Mouse (Mus musculus): Measurements from ENCODE around the gene Plekhm1.
A peak's percentile ranks its signal among the peaks of the same experiment; 100 is the strongest.
"Not testable (repeated sequence)": the region's sequence is repeated elsewhere in the genome, so short reads cannot be mapped to it uniquely, and the experiment has no call there.

Plekhm1 gene

DNA sequence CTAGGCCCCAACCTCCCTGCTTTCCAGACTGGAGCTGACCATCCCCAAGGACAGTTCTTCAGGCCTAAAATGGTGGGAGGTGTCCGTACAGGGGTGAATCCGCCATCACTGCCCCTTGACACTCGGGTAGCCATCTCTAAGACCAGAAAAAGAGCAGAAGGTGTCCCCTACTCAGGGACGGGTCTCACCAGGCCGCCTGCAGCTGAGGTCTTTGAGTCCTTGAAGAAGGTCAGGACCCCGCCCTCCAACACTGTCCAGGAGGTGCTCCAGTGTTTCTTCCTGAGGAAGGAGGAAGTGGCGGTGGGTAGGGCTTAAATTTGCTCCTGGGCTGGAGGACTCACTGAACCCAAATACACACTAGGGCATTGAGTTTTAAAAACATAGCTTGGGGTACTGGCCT lies 74.4 kb downstream of the Plekhm1 start:
- DNase-seq, result no peak

DNA sequence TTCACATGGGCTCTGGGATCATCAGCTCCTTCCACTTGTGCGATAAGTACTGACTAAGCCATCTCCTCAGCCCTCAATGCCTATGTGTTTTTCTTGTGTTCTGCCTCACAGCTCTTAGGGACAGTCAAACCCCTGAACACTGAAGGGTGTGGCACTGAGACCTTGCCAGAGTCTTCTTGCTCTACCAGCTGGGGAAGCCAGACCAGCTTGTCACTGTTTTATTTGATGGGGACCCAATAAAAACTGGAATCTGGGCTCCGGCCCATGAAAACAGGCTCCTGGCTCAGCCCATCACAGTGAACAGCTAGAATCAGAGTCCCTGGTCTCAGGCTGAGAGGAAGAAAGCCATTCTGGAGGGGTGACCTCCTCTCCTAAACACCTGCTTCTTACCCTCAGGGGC lies 75.3 kb downstream of the Plekhm1 start:
- no peak for DNase-seq

- DNase-seq, result no peak
These were observed 76.9 kb downstream of the Plekhm1 start for GRCm38 (mm10) chr11:103335561-103335960.

GRCm38 (mm10) chr11:103334925-103335324 lies 77.6 kb downstream of the Plekhm1 start:
- DNase-seq, result peak in 1 of 2 experiments; percentile 53

- DNase-seq, result peak; percentile 77 to 88
These were observed 78.6 kb downstream of the Plekhm1 start for GRCm38 (mm10) chr11:103333719-103334398.

DNA sequence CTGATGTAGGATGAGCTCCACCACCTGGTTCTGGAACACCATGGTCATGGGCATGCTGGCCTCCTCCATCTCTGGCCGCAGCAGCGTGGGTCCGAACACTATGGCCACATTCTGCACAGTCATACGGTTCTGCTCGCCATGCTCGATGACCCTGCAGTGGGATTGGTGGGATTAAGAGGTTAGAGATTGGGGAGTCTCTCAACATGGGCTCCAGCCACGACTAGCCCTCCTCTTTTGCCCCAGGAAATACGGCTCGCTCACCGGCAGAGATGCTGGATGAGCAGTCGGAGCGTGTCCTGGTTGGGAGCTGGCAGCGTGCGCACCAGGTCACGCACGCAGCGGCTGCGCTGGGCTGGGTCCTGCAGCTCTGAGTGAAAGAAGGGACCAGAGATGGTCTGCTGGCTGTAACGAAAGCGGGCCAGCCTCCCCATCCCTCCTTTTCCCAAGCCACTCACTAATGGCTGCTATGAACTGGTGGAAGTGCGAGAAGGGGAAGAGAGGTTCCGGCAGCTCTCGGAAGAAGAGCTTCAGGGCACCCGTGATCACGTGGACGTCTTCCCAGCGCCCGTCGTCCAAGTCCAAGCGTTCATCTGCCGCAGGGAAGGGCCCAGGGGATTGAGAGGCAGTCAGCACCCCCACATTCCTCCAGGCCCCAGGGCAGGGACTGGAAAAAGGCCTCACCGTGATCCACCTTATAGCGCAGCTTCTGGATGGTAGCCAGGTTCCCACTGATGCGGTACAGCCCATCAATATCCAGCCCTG lies 79.4 kb downstream of the Plekhm1 start:
- peak; percentile 50 to 67 for DNase-seq

DNA sequence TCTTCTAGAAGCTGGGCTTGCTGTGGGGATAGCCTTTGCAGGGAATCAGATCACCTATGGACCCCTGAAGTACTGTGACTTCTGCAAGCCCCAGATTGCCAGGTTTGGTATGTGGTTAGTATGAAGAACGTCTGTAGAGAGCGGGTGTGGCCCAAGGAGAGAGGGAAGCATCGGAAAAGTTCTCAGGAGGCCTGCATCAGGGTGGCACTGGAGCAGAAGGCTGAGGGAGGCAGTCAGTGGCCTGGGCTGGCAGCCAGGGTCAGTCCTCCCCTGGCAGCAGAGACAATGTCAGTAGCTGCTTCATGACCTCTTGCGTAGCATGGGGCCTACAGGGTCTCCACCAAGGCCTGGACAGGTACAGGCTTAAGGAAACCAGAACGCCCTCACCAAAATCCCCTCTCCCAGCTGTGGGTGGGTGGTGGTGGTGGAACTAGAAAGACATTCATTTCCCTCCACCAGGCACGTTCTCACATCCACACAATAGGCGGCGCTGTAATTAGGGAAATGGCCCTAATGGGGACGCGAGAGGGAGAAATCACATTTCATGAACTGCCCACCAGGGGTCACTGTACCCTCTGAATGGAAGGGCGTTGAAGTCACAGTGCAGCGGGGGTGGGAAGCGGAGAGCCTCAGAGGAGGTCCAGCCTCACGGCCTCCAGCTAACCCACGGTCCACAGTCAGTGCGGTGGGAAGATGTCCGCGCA lies 80.1 kb downstream of the Plekhm1 start:
- DNase-seq, result peak; percentile 87 to 97

DNA sequence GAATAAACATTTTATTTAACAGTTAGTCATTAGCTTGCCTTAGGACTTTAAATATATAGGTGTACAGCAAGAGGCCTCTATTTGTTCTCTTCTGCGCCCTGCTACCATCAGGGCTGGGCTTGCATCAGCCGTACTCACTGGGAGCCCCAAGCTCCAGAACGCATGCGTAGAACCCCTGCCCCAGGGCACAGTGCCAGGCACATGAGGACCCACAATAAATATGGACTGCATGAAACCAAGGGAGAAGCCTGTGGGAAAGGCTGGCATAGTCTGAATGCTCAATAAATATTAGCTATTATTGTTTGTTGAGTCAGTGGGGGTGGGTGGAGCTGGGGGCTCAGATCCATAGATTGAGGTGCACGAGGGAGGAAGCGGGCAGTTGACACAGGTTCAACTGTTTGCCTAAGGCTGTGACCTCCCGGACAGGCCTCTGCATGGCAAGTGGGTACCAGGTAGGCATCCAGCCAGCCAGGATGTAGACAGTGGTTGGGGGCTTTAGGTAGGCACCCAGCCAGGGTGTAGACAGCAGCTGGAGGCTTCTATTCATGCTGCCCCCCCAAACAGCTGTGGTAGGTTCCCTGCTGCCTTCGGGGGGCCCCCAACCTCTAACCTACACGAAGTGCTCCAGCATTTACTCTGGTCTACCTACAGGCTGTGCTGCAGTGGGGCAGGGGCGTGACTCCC lies 80.8 kb downstream of the Plekhm1 start:
- peak in 1 of 2 experiments; percentile 43 for DNase-seq

DNA sequence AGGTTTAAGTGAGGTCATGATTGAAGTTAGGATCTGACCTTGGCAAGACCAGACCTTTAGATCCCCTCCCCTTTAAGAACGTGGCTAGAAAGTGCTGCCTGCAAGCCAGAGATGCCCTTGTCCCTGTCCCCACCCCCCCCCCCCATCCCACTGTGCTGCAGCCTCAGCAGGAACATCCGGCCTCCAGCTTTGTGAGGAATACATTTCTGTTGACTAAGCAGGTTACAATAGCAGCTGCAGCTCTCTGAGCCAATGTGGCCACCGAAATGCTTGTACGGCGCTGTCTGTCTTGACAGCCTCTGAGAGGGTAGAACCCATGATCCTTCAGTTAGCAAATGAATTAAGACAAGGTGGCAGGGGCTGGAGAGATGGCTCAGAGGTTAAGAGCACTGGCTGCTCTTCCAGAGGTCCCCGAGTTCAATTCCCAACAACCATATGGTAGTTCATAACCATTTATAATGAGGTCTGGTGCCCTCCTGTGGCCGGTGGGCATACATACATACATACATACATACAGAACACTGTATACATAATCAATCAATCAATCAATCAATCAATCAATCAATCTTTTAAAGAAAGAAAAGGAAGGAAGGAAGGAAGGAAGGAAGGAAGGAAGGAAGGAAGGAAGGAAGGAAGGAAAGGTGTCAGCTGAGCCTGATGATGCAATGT lies 81.7 kb downstream of the Plekhm1 start:
- DNase-seq, result peak in 1 of 2 experiments; percentile 29

DNA sequence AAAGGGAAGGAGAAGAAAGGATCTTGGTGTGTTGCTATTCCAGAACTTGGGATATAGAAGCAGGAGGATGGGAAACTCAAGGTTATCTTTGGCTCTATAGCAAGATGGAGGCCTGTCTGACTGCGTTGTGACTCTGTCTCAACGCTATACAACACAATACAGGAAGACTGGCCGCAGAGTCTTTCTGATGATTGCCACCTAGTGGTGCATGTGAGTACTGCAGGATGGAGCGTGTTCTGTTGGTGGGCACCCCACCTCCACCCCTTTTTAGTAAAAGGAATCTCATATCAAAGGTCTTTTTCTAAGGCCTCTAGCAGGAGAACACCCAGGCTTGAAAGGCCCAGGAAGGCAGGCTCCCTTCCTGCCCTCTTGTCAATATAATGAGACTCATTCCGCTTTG lies 85.5 kb downstream of the Plekhm1 start:
- DNase-seq, result peak; percentile 90 to 95

DNA sequence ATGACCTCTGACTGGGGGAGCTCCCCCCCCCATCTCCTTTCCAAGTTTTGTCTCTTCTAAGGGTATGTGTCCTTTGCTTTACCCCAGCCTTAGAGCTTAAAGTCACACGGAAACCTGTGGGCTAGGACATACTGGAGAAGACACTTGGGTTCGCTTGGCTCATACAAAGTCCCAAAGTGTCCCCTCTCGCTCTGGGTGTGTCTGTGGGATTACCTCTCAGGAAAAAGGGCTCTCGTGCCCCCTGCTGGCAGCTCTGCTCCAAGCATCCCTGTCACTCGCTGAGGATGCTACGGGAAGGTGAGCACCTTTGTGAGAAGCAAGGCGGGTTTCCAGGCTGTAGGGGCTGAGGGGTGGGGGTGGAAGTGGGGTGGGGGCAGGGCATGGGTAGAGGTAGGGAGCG lies 87.3 kb downstream of the Plekhm1 start:
- peak; percentile 83 to 91 for DNase-seq

- peak; percentile 32 to 55 for DNase-seq
These were observed 87.8 kb downstream of the Plekhm1 start for GRCm38 (mm10) chr11:103324723-103325122.

DNA sequence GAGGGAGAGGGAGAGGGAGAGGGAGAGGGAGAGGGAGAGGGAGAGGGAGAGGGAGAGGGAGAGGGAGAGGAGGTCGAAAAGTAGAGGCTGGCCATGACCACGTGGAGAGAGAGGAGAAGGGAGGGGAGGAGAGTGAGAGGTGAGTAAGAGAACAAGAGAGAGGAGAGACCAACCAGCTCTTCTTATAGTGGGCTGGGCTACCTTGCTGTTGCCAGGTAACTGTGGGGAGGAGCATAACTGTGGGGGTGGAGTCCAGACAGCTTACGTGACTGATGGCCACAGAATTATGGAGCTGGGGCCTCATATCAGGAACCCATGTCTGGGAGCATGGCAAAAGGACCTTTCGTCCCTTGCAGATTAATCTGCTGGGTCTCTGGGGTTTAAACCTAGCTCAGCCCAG lies 89.7 kb downstream of the Plekhm1 start:
- not testable (repeated sequence) for DNase-seq

- no peak for DNase-seq
These were observed 91.8 kb downstream of the Plekhm1 start for GRCm38 (mm10) chr11:103320646-103321045.

- DNase-seq, result no peak
These were observed 92.3 kb downstream of the Plekhm1 start for GRCm38 (mm10) chr11:103320196-103320595.

- DNase-seq, result no peak
These were observed 94.4 kb downstream of the Plekhm1 start for GRCm38 (mm10) chr11:103318042-103318441.

DNA sequence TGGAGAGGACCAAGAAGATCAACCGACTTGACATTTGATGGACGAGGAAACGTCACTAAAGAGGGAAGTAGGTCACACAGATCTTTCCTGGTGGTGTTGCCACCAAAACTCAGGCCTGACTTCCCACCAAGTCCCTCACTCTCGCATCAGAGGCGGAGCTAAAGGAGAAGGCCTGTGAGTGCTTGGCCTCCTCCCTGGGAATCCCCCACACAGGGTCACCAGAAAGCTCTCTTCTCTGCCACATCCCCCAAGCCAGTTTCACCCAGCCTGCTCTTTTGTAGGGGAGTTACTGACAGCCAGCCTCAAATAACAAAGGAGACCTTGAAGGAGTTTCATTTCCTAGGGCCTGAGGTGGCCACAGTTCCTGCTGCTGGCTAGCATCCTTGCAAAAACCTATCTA lies 97.1 kb downstream of the Plekhm1 start:
- DNase-seq, result peak in 1 of 2 experiments; percentile 1

GRCm38 (mm10) chr11:103314736-103315374 lies 97.6 kb downstream of the Plekhm1 start:
- DNase-seq, result no peak
